Mouse (Mus musculus) hindbrain, embryonic 12.5 days (tissue): ENCODE measurements around the gene 4930451I11Rik. TPM values are rescaled to one million over a fixed set of nuclear protein-coding genes. Genes with fewer than 3 reads are reported as not detected.
A peak's percentile ranks its signal among the peaks of the same experiment; 100 is the strongest.

ENCODE experiments used
- ATAC-seq: fragments of 200-750 bp; cut with Nextera tagmentation; 2 replicates; pipeline ENCODE4 v1.8.0; 2017; ENCODE audit warnings: moderate TSS enrichment; ENCODE audit not compliant: low FRiP score
- H3K27ac ChIP-seq: fragments of 300-500 bp; sonication (generic); 2 replicates; pipeline ENCODE4 v1.5.1; 2016; ENCODE audit warnings: mild to moderate bottlenecking
- H3K27me3 ChIP-seq: fragments of 300-500 bp; sonication (generic); 2 replicates; pipeline ENCODE4 v1.6.1; 2016; ENCODE audit warnings: mild to moderate bottlenecking
- H3K36me3 ChIP-seq: fragments of 300-500 bp; sonication (generic); 2 replicates; pipeline ENCODE4 v1.6.1; 2016; ENCODE audit warnings: mild to moderate bottlenecking
- H3K4me1 ChIP-seq: fragments of 300-500 bp; sonication (generic); 2 replicates; pipeline ENCODE4 v1.6.1; 2016
- H3K4me2 ChIP-seq: fragments of 300-500 bp; sonication (generic); replicated peaks from 2 replicates; pipeline ENCODE4 v1.6.1; 2016; ENCODE audit warnings: mild to moderate bottlenecking
- H3K4me3 ChIP-seq: fragments of 300-500 bp; sonication (generic); 2 replicates; pipeline ENCODE4 v1.5.1; 2016; ENCODE audit warnings: mild to moderate bottlenecking
- H3K9ac ChIP-seq: fragments of 300-500 bp; sonication (generic); 2 replicates; pipeline ENCODE4 v1.6.1; 2016; ENCODE audit warnings: mild to moderate bottlenecking, moderate library complexity
- H3K9me3 ChIP-seq: fragments of 300-500 bp; sonication (generic); replicated peaks from 2 replicates; pipeline ENCODE4 v1.6.1; 2016; ENCODE audit warnings: mild to moderate bottlenecking
- WGBS: fragments of 180-500 bp; shearing (Covaris S2); methylation state at CpG from one replicate; pipeline ENCODE4 v1.1.7; 2016; 5-methylcytosine and 5-hydroxymethylcytosine counted together
- polyA plus RNA-seq: library from polyadenylated mRNA; unstranded; fragments of >200 nt; fragmentation: Nextera tagmentation; extraction: Ambion mirVana; gene quantifications from 2 replicates; pipeline ENCODE4 v1.2.1, GENCODE M21; 2016

Gene 4930451I11Rik
- polyA plus RNA-seq, 1 experiment from 2014 or later = not detected

- peak overlapping the region; percentile 83 for H3K9ac ChIP-seq
- H3K4me1 ChIP-seq = peaks cover 17% of the 10 kb centered on the region
- H3K27ac ChIP-seq = peak overlapping the region; percentile 77
- H3K9me3 ChIP-seq = no peaks in the 10 kb centered on the region
- WGBS = under 1% methylated on average over 43 of the region's 43 CpGs
- peak overlapping the region; percentile 91 for H3K4me2 ChIP-seq
- peak; percentile 90 for ATAC-seq
- H3K36me3 ChIP-seq = peaks cover 4% of the 10 kb centered on the region; the same call in 1 of the 2 replicates
- no peaks in the 10 kb centered on the region for H3K27me3 ChIP-seq
- peak overlapping the region; percentile 64 for H3K4me3 ChIP-seq
These were observed 22.6 kb downstream of the 4930451I11Rik start for GRCm38 (mm10) chr7:126808703-126809455.

- peak overlapping the region; percentile 64; the same call in 1 of the 2 replicates for H3K4me3 ChIP-seq
- H3K4me2 ChIP-seq = peak overlapping the region; percentile 91
- peaks cover 17% of the 10 kb centered on the region for H3K4me1 ChIP-seq
- WGBS = 70% methylated on average over 4 of the region's 4 CpGs
- no peak for ATAC-seq
- peak overlapping the region; percentile 83; the same call in 1 of the 2 replicates for H3K9ac ChIP-seq
- H3K36me3 ChIP-seq = peaks cover 10% of the 10 kb centered on the region; the same call in 1 of the 2 replicates
- H3K27me3 ChIP-seq = no peaks in the 10 kb centered on the region
- H3K27ac ChIP-seq = no peak overlapping the region
- H3K9me3 ChIP-seq = no peaks in the 10 kb centered on the region
These were observed 24.0 kb downstream of the 4930451I11Rik start for GRCm38 (mm10) chr7:126807405-126807804.

- ATAC-seq = no peak
- 82% methylated on average over 6 of the region's 6 CpGs for WGBS
- Histone ChIP-seq H3K27ac (no peak overlapping the region), H3K27me3 (no peaks in the 10 kb centered on the region), H3K9ac (no peak overlapping the region), H3K4me3 (no peak overlapping the region), H3K36me3 (peaks cover 10% of the 10 kb centered on the region; the same call in 1 of the 2 replicates), H3K9me3 (no peaks in the 10 kb centered on the region), H3K4me1 (peaks cover 17% of the 10 kb centered on the region), H3K4me2 (no peak overlapping the region)
These were observed 24.5 kb downstream of the 4930451I11Rik start for GRCm38 (mm10) chr7:126806956-126807355.

- no peaks in the 10 kb centered on the region for H3K9me3 ChIP-seq
- H3K4me1 ChIP-seq = peaks cover 25% of the 10 kb centered on the region
- no peak for ATAC-seq
- H3K27me3 ChIP-seq = no peaks in the 10 kb centered on the region
- peaks cover 10% of the 10 kb centered on the region; the same call in 1 of the 2 replicates for H3K36me3 ChIP-seq
- H3K27ac ChIP-seq = no peak overlapping the region
- H3K4me2 ChIP-seq = no peak overlapping the region
- no peak overlapping the region for H3K4me3 ChIP-seq
- no peak overlapping the region for H3K9ac ChIP-seq
These were observed 27.7 kb downstream of the 4930451I11Rik start for GRCm38 (mm10) chr7:126803751-126804150.

- Histone ChIP-seq H3K4me3 (no peak overlapping the region), H3K9ac (no peak overlapping the region), H3K27me3 (no peaks in the 10 kb centered on the region), H3K4me2 (no peak overlapping the region), H3K36me3 (peaks cover 10% of the 10 kb centered on the region; the same call in 1 of the 2 replicates), H3K27ac (no peak overlapping the region), H3K9me3 (no peaks in the 10 kb centered on the region), H3K4me1 (peaks cover 22% of the 10 kb centered on the region)
- 91% methylated on average over 6 of the region's 6 CpGs for WGBS
- no peak for ATAC-seq
These were observed 28.3 kb downstream of the 4930451I11Rik start for GRCm38 (mm10) chr7:126803181-126803580.

- Histone ChIP-seq H3K27ac (no peak overlapping the region), H3K9me3 (no peaks in the 10 kb centered on the region), H3K27me3 (no peaks in the 10 kb centered on the region), H3K4me3 (no peak overlapping the region), H3K4me1 (peaks cover 23% of the 10 kb centered on the region), H3K36me3 (peaks cover 12% of the 10 kb centered on the region), H3K9ac (no peak overlapping the region), H3K4me2 (no peak overlapping the region)
- WGBS = 87% methylated on average over 11 of the region's 11 CpGs
- ATAC-seq = no peak
These were observed 29.1 kb downstream of the 4930451I11Rik start for GRCm38 (mm10) chr7:126802134-126802889.

GRCm38 (mm10) chr7:126801057-126801422, 30.4 kb downstream of the 4930451I11Rik start:
- Histone ChIP-seq H3K9ac (no peak overlapping the region), H3K27ac (no peak overlapping the region), H3K36me3 (peaks cover 23% of the 10 kb centered on the region), H3K4me1 (peaks cover 35% of the 10 kb centered on the region), H3K27me3 (no peaks in the 10 kb centered on the region), H3K9me3 (no peaks in the 10 kb centered on the region), H3K4me2 (no peak overlapping the region), H3K4me3 (no peak overlapping the region)
- WGBS = 95% methylated on average over 16 of the region's 16 CpGs
- no peak for ATAC-seq

GRCm38 (mm10) chr7:126800269-126801056, 31.0 kb downstream of the 4930451I11Rik start:
- H3K4me3 ChIP-seq = peak overlapping the region; percentile 87
- 59% methylated on average over 5 of the region's 5 CpGs for WGBS
- ATAC-seq = no peak

GRCm38 (mm10) chr7:126799468-126800268, 31.8 kb downstream of the 4930451I11Rik start:
- H3K9me3 ChIP-seq = no peaks in the 10 kb centered on the region
- peak; percentile 93 for ATAC-seq
- peak overlapping the region; percentile 92 for H3K9ac ChIP-seq
- peak overlapping the region; percentile 87 for H3K4me3 ChIP-seq
- peak overlapping the region; percentile 96 for H3K27ac ChIP-seq
- H3K27me3 ChIP-seq = no peaks in the 10 kb centered on the region
- peaks cover 36% of the 10 kb centered on the region for H3K36me3 ChIP-seq
- 2% methylated on average over 36 of the region's 38 CpGs for WGBS
- peaks cover 41% of the 10 kb centered on the region for H3K4me1 ChIP-seq
- H3K4me2 ChIP-seq = peak overlapping the region; percentile 82

More at GRCm38 (mm10) chr7:126800269-126801056, 31.0 kb downstream of the 4930451I11Rik start:
- peaks cover 41% of the 10 kb centered on the region for H3K4me1 ChIP-seq
- no peaks in the 10 kb centered on the region for H3K27me3 ChIP-seq
- H3K9me3 ChIP-seq = no peaks in the 10 kb centered on the region
- H3K4me2 ChIP-seq = peak overlapping the region; percentile 82
- peaks cover 28% of the 10 kb centered on the region for H3K36me3 ChIP-seq
- peak overlapping the region; percentile 92 for H3K9ac ChIP-seq
- peak overlapping the region; percentile 96 for H3K27ac ChIP-seq

GRCm38 (mm10) chr7:126799050-126799467, 32.4 kb downstream of the 4930451I11Rik start:
- Histone ChIP-seq H3K9me3 (no peaks in the 10 kb centered on the region), H3K4me1 (peaks cover 41% of the 10 kb centered on the region), H3K4me2 (peak overlapping the region; percentile 82), H3K4me3 (peak overlapping the region; percentile 87), H3K27ac (peak overlapping the region; percentile 96), H3K27me3 (no peaks in the 10 kb centered on the region), H3K9ac (peak overlapping the region; percentile 92), H3K36me3 (peaks cover 36% of the 10 kb centered on the region)
- under 1% methylated on average over 30 of the region's 36 CpGs for WGBS
- ATAC-seq = peak; percentile 96
